Mouse (Mus musculus) small intestine, adult 2 months (tissue): ENCODE data around the gene 4933436I01Rik.

Experiments
- CTCF ChIP-seq: fragments of 200-500 bp; IDR thresholded peaks from 2 replicates; pipeline ENCODE4 v1.5.1; 2012; ENCODE audit warnings: low read depth, mild to moderate bottlenecking, control low read depth, inconsistent platforms, low read length, moderate library complexity, mixed read lengths; ENCODE audit not compliant: insufficient replicate concordance, insufficient read length; ENCODE audit errors: extremely low read depth
- POLR2A ChIP-seq: fragments of 200-500 bp; IDR thresholded peaks from 2 replicates; pipeline ENCODE4 v1.6.1; 2012; ENCODE audit warnings: low read depth, mild to moderate bottlenecking, control low read depth, inconsistent platforms, low read length, moderate library complexity

- TF ChIP-seq CTCF (no peak), POLR2A (no peak)
These were observed 37.8 kb downstream of the 4933436I01Rik start for GRCm38 (mm10) chrX:67883406-67883805.
